Mouse (Mus musculus): ENCODE data around the gene Sys1.

- TF ChIP-seq CTCF (IDR thresholded peaks at IDR 0.05; ENCODE audit: low read depth), result no peak
- TF ChIP-seq EP300 (IDR thresholded peaks at IDR 0.05; ENCODE audit: low read depth), result no peak
These were observed 58.2 kb downstream of the Sys1 start for GRCm38 (mm10) chr2:164514916-164515315.
